Mouse (Mus musculus): ENCODE measurements around the gene Fam196b. TPM values are rescaled to one million over a fixed set of nuclear protein-coding genes. Genes with fewer than 3 reads are reported as not detected.

Fam196b gene
- polyA plus RNA-seq, 1 experiment, result 0.06 TPM

DNA sequence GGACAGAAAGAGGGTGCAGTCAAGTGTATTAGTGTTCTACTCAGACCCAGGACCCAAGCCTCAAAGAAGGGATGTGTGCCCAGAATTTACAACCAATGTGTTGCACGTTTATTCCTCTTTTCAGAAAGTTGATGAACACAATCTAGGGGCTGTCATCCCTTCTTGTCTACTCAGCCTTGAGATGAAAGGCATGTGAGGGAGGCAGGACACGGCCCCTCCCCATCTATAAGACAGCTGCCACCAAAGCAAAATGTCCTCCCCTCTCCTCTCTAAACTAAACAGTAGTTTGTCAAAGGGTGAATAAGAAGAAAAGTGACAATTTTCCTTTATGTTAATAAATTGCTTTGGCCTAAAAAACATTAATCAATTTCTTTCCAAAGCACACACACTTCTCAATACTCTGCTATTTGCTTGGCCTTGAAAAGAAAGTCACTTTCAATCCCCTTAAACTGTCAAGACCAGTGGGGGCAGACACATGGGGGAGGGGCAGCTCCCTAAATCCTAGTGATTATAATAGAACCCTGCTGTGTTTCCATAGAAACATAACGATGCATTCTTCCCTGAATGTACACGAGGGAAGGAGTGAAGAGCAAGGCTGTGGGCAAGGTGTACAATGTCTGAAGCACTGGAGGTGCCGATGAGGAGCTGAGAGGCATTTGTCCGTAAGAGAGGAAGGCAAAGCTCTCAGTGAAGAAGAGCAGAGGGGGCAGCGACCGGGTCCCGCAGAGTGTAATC lies 101.4 kb downstream of the Fam196b start:
- no peak overlapping the region for H3K4me3 ChIP-seq (replicated peaks; ENCODE audit: extremely low read depth, low read depth, low read length)
- TF ChIP-seq CTCF (IDR thresholded peaks at IDR 0.05; ENCODE audit: insufficient read depth, low read length) (no peak), POLR2A (IDR thresholded peaks at IDR 0.05; ENCODE audit: borderline replicate concordance, extremely low read depth, low read depth, low read length) (no peak)
- H3K4me1 ChIP-seq (ENCODE audit: control insufficient read depth, insufficient read depth, low read length), result no peaks in the 10 kb centered on the region
- 52% methylated on average over 9 of the region's 9 CpGs for whole genome bisulfite sequencing
- DNase-seq, result no peak

DNA sequence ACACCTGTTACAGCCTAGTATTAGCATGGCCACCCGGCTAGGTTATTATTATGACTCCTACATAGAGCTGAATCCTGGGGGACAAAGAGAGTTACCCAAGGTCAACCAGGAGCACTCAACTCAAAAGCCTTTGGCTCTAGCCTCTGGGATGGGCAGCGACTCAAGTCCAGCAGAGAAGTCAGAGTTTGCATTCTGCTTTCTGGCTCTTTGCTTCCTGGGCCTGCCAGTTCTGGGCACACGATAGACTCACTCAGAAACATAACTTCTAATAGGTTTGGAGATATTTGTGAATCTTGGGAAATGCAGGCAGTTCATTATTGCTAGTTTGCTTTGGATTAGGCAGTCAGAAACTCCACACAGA lies 102.0 kb downstream of the Fam196b start:
- 71% methylated on average over 3 of the region's 3 CpGs for WGBS
- no peak for DNase-seq
- H3K4me1 ChIP-seq (ENCODE audit: control insufficient read depth, insufficient read depth, low read length), result no peaks in the 10 kb centered on the region
- TF ChIP-seq CTCF (IDR thresholded peaks at IDR 0.05; ENCODE audit: insufficient read depth, low read length) (no peak), POLR2A (IDR thresholded peaks at IDR 0.05; ENCODE audit: borderline replicate concordance, extremely low read depth, low read depth, low read length) (no peak)
- no peak overlapping the region for H3K4me3 ChIP-seq (replicated peaks; ENCODE audit: extremely low read depth, low read depth, low read length)

DNA sequence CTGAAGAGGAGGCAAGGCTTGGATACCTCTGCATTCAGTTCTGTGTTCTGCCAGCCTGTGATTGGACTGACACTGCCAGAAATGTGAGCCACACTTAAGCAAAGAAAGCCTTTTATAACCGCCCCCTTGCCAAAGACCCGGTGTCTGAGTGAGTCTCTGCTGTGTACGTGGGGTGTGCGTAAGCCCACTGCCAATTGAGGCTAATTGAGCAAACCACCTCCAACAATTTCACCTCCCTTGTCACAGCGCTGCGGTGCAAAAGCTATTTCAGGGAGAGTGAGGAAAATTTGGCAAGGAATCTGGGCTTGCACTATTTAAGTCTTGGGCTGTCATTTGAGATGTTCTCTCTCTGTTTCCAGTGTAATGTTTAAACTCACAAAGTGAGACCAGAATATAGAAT lies 106.4 kb downstream of the Fam196b start:
- Histone ChIP-seq H3K4me3 (replicated peaks; ENCODE audit: extremely low read depth, low read depth, low read length) (no peak overlapping the region), H3K4me1 (ENCODE audit: control insufficient read depth, insufficient read depth, low read length) (no peaks in the 10 kb centered on the region)
- 70% methylated on average over 6 of the region's 6 CpGs for WGBS
- DNase-seq, result no peak
- TF ChIP-seq POLR2A (IDR thresholded peaks at IDR 0.05; ENCODE audit: borderline replicate concordance, extremely low read depth, low read depth, low read length) (no peak), CTCF (IDR thresholded peaks at IDR 0.05; ENCODE audit: insufficient read depth, low read length) (no peak)

DNA sequence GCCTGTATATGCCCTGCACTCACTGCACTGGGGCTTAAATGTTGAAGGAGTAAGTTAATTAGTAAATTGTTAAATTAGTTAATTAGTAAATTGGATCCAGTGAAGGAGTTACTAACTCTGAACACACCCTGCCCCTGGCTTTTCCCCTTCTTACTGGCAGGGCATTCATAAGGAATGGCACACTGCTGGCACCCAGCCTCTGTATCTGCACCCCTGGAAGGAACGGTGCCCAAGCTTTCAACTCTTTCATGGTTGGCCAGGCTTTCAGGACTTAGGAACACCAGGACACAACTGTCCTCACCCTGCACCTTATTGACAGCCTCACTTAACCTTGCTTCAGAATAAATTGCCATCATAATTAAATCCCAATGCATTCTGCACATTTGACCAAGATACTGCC lies 109.9 kb downstream of the Fam196b start:
- no peaks in the 10 kb centered on the region for H3K4me1 ChIP-seq (ENCODE audit: control insufficient read depth, insufficient read depth, low read length)
- WGBS, result 79% methylated on average over 1 of the region's 1 CpGs
- no peak for DNase-seq
- TF ChIP-seq POLR2A (IDR thresholded peaks at IDR 0.05; ENCODE audit: borderline replicate concordance, extremely low read depth, low read depth, low read length) (no peak), CTCF (IDR thresholded peaks at IDR 0.05; ENCODE audit: insufficient read depth, low read length) (no peak)
- no peak overlapping the region for H3K4me3 ChIP-seq (replicated peaks; ENCODE audit: extremely low read depth, low read depth, low read length)

DNA sequence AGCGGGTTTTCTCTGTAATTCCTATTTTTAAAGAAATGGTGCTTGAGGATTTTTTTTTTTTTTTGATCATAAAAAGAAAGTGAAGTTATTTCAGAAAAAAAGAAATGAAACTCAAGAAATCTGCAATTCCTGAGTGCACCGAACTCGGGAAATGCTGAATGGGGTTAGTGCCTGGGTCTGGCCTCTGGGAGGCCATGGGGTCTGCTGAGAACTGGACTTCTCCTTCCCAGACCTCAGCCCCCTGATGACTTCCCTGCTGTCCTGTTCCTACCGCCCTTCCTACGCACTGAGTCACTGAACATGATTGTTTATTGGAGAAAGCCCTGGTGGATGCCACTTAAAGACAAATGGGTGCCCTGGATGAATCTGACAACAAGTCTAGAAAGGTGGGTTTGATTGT lies 112.6 kb downstream of the Fam196b start:
- H3K4me1 ChIP-seq (ENCODE audit: control insufficient read depth, insufficient read depth, low read length), result no peaks in the 10 kb centered on the region
- no peak for TF ChIP-seq POLR2A (IDR thresholded peaks at IDR 0.05; ENCODE audit: borderline replicate concordance, extremely low read depth, low read depth, low read length)
- no peak for TF ChIP-seq CTCF (IDR thresholded peaks at IDR 0.05; ENCODE audit: insufficient read depth, low read length)
- no peak for DNase-seq
- WGBS, result 70% methylated on average over 5 of the region's 5 CpGs
- H3K4me3 ChIP-seq (replicated peaks; ENCODE audit: extremely low read depth, low read depth, low read length), result no peak overlapping the region

DNA sequence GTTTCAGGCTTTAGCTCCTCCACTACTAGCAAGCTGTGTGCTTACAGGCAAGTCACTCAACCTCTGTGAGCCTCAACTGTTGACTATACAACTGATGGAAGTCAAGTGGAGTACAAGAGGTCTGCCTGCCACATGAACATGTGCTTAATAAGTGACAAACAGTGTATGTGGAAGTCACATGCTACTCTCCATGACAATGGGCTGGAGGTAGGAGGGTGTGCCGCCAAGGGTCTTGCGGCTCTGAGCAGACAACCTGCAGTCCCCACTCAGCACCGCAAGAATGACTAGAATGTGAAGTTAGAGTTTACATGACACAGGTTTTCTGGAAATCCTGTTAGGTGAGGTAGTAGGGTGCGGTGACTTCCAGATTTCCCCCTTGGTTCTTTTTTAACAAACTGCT lies 116.3 kb downstream of the Fam196b start:
- Histone ChIP-seq H3K4me1 (ENCODE audit: control insufficient read depth, insufficient read depth, low read length) (no peaks in the 10 kb centered on the region), H3K4me3 (replicated peaks; ENCODE audit: extremely low read depth, low read depth, low read length) (no peak overlapping the region)
- DNase-seq, result no peak
- TF ChIP-seq CTCF (IDR thresholded peaks at IDR 0.05; ENCODE audit: insufficient read depth, low read length), result no peak
- no peak for TF ChIP-seq POLR2A (IDR thresholded peaks at IDR 0.05; ENCODE audit: borderline replicate concordance, extremely low read depth, low read depth, low read length)
- WGBS, result 53% methylated on average over 4 of the region's 4 CpGs

DNA sequence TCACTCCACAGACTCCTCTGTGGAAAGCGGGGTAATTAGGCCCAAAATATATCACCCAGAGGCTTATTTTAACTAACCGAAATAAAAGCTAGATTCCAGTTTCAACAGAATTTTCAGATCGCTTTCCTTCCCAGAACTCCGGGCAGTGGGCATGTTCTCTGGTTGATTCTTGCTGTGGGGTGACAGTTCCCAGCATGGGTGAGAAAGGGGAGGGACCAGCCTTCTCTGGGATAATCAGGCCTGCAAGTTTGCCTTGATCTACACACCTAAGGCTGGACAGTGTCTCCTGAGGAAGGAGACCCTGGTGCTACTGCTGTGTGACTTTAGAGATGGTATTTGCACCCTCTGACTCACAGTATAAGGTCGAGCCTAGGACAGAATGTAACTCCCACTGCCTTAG lies 116.7 kb downstream of the Fam196b start:
- Histone ChIP-seq H3K4me1 (ENCODE audit: control insufficient read depth, insufficient read depth, low read length) (no peaks in the 10 kb centered on the region), H3K4me3 (replicated peaks; ENCODE audit: extremely low read depth, low read depth, low read length) (no peak overlapping the region)
- no peak for DNase-seq
- WGBS, result 46% methylated on average over 5 of the region's 5 CpGs
- no peak for TF ChIP-seq POLR2A (IDR thresholded peaks at IDR 0.05; ENCODE audit: borderline replicate concordance, extremely low read depth, low read depth, low read length)
- no peak for TF ChIP-seq CTCF (IDR thresholded peaks at IDR 0.05; ENCODE audit: insufficient read depth, low read length)

DNA sequence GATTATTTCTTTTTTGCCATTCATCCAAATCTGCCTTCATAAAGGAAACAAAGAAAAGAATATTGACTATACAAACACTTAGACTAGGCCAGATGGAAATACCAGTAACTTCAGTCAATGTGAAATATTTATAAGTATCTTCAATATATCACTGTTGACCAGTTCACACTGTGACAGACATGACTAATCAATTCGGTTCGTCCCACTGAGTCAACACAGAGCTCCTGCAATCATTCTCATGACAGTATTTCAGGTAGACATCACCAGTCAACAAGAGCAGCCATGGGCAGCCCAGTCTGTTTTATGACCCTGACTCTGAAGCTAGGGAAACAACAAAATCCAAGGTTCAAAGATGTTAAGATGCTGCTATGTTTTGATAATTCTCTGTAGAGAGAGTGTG lies 117.4 kb downstream of the Fam196b start:
- no peaks in the 10 kb centered on the region for H3K4me1 ChIP-seq (ENCODE audit: control insufficient read depth, insufficient read depth, low read length)
- 61% methylated on average over 2 of the region's 2 CpGs for WGBS

DNA sequence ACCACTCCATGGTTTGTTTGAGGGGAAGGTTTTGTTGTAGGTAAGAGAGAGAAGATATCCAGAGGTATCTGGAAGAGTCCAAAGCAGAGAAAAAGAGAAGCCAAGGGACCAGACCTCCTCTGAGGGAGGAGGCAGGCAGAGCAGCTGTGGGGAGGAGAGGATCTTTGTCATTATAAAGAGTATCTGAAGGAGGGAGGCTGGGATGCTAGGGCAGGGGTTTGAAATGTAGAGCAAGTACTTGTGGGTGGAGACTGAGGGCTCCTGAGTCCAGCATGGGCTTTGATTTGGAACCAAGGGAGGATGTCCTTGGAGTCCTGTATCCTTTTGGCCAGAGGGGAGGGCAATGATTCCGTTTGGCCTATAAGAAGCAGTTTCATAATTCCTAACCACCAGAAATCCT lies 122.8 kb downstream of the Fam196b start:
- Histone ChIP-seq H3K4me3 (replicated peaks; ENCODE audit: extremely low read depth, low read depth, low read length) (no peak overlapping the region), H3K4me1 (ENCODE audit: control insufficient read depth, insufficient read depth, low read length) (no peaks in the 10 kb centered on the region)
- 66% methylated on average over 1 of the region's 1 CpGs for WGBS
- DNase-seq, result no peak
- TF ChIP-seq CTCF (IDR thresholded peaks at IDR 0.05; ENCODE audit: insufficient read depth, low read length), result no peak
- TF ChIP-seq POLR2A (IDR thresholded peaks at IDR 0.05; ENCODE audit: borderline replicate concordance, extremely low read depth, low read depth, low read length), result no peak

More for the DNA sequence above, 117.4 kb downstream of the Fam196b start:
- no peak for DNase-seq
- TF ChIP-seq POLR2A (IDR thresholded peaks at IDR 0.05; ENCODE audit: borderline replicate concordance, extremely low read depth, low read depth, low read length) (no peak), CTCF (IDR thresholded peaks at IDR 0.05; ENCODE audit: insufficient read depth, low read length) (no peak)
- H3K4me3 ChIP-seq (replicated peaks; ENCODE audit: extremely low read depth, low read depth, low read length), result no peak overlapping the region

DNA sequence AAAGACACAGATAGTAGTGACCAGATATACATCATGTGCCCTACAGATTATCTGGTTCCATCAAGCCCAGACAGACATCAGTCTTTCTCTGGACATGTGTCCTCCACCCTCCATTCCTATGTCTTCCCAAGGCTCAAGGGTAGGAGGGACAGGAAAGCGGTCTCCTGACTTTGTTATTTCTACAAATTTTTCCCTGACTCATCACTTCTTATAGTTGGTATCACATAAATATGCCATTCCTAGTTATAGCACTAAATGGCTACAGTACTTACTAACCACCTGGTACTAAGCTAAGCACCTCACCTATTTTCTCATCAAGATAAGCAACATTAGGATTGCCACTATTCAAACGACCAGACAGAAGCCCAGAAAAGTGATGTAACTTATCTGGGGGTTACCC lies 123.8 kb downstream of the Fam196b start:
- TF ChIP-seq CTCF (IDR thresholded peaks at IDR 0.05; ENCODE audit: insufficient read depth, low read length), result no peak
- no peak for TF ChIP-seq POLR2A (IDR thresholded peaks at IDR 0.05; ENCODE audit: borderline replicate concordance, extremely low read depth, low read depth, low read length)
- WGBS, result 43% methylated on average over 2 of the region's 2 CpGs
- no peaks in the 10 kb centered on the region for H3K4me1 ChIP-seq (ENCODE audit: control insufficient read depth, insufficient read depth, low read length)

More for the DNA sequence above, 123.8 kb downstream of the Fam196b start:
- H3K4me3 ChIP-seq (replicated peaks; ENCODE audit: extremely low read depth, low read depth, low read length), result no peak overlapping the region
- no peak for DNase-seq
